Mouse (Mus musculus): Measurements from ENCODE around the gene Adamts16. TPM values are rescaled to one million over a fixed set of nuclear protein-coding genes. Genes with fewer than 3 reads are reported as not detected.

Adamts16 gene
- polyA plus RNA-seq, 1 experiment: 3.1 TPM

GRCm38 (mm10) chr13:70798396-70798795 is 43.2 kb downstream of the Adamts16 start:
- Histone ChIP-seq H3K27ac (ENCODE audit: insufficient read depth, low read length) (no peak overlapping the region), H3K4me1 (ENCODE audit: control insufficient read depth, insufficient read depth, low read length) (peaks cover 9% of the 10 kb centered on the region), H3K4me3 (ENCODE audit: insufficient read depth, low read length) (no peak overlapping the region)
- no peak for TF ChIP-seq POLR2A (IDR thresholded peaks at IDR 0.05; ENCODE audit: low read depth, low read length)
- no peak for TF ChIP-seq CTCF (IDR thresholded peaks at IDR 0.05; ENCODE audit: borderline replicate concordance, insufficient read depth, low read length)

- H3K4me3 ChIP-seq (ENCODE audit: insufficient read depth, low read length): no peak overlapping the region
- H3K4me1 ChIP-seq (ENCODE audit: control insufficient read depth, insufficient read depth, low read length): peaks cover 15% of the 10 kb centered on the region
- no peak for TF ChIP-seq POLR2A (IDR thresholded peaks at IDR 0.05; ENCODE audit: low read depth, low read length)
- TF ChIP-seq CTCF (IDR thresholded peaks at IDR 0.05; ENCODE audit: borderline replicate concordance, insufficient read depth, low read length): no peak
- H3K27ac ChIP-seq (ENCODE audit: insufficient read depth, low read length): peak overlapping the region; percentile 76
These were observed 47.5 kb downstream of the Adamts16 start for GRCm38 (mm10) chr13:70794074-70794572.

GRCm38 (mm10) chr13:70793660-70794059 is 48.0 kb downstream of the Adamts16 start:
- no peak overlapping the region for H3K4me3 ChIP-seq (ENCODE audit: insufficient read depth, low read length)
- H3K4me1 ChIP-seq (ENCODE audit: control insufficient read depth, insufficient read depth, low read length): peaks cover 15% of the 10 kb centered on the region
- peak overlapping the region; percentile 76 for H3K27ac ChIP-seq (ENCODE audit: insufficient read depth, low read length)
- TF ChIP-seq CTCF (IDR thresholded peaks at IDR 0.05; ENCODE audit: borderline replicate concordance, insufficient read depth, low read length): no peak
- TF ChIP-seq POLR2A (IDR thresholded peaks at IDR 0.05; ENCODE audit: low read depth, low read length): no peak

GRCm38 (mm10) chr13:70792950-70793349 is 48.7 kb downstream of the Adamts16 start:
- peak overlapping the region; percentile 76 for H3K27ac ChIP-seq (ENCODE audit: insufficient read depth, low read length)
- no peak overlapping the region for H3K4me3 ChIP-seq (ENCODE audit: insufficient read depth, low read length)
- TF ChIP-seq CTCF (IDR thresholded peaks at IDR 0.05; ENCODE audit: borderline replicate concordance, insufficient read depth, low read length) (no peak), POLR2A (IDR thresholded peaks at IDR 0.05; ENCODE audit: low read depth, low read length) (no peak)
- peaks cover 15% of the 10 kb centered on the region for H3K4me1 ChIP-seq (ENCODE audit: control insufficient read depth, insufficient read depth, low read length)

- peaks cover 17% of the 10 kb centered on the region for H3K4me1 ChIP-seq (ENCODE audit: control insufficient read depth, insufficient read depth, low read length)
- H3K4me3 ChIP-seq (ENCODE audit: insufficient read depth, low read length): no peak overlapping the region
- peak overlapping the region; percentile 30 for H3K27ac ChIP-seq (ENCODE audit: insufficient read depth, low read length)
- TF ChIP-seq CTCF (IDR thresholded peaks at IDR 0.05; ENCODE audit: borderline replicate concordance, insufficient read depth, low read length) (no peak), POLR2A (IDR thresholded peaks at IDR 0.05; ENCODE audit: low read depth, low read length) (no peak)
These were observed 51.8 kb downstream of the Adamts16 start for GRCm38 (mm10) chr13:70789806-70790205.

- H3K27ac ChIP-seq (ENCODE audit: insufficient read depth, low read length): peak overlapping the region; percentile 32
- TF ChIP-seq POLR2A (IDR thresholded peaks at IDR 0.05; ENCODE audit: low read depth, low read length) (no peak), CTCF (IDR thresholded peaks at IDR 0.05; ENCODE audit: borderline replicate concordance, insufficient read depth, low read length) (no peak)
These were observed 52.6 kb downstream of the Adamts16 start for GRCm38 (mm10) chr13:70789022-70789421.

GRCm38 (mm10) chr13:70785078-70785477 is 56.5 kb downstream of the Adamts16 start:
- Histone ChIP-seq H3K4me1 (ENCODE audit: control insufficient read depth, insufficient read depth, low read length) (peaks cover 6% of the 10 kb centered on the region), H3K27ac (ENCODE audit: insufficient read depth, low read length) (no peak overlapping the region), H3K4me3 (ENCODE audit: insufficient read depth, low read length) (no peak overlapping the region)
- no peak for TF ChIP-seq POLR2A (IDR thresholded peaks at IDR 0.05; ENCODE audit: low read depth, low read length)
- no peak for TF ChIP-seq CTCF (IDR thresholded peaks at IDR 0.05; ENCODE audit: borderline replicate concordance, insufficient read depth, low read length)

More at GRCm38 (mm10) chr13:70789022-70789421, 52.6 kb downstream of the Adamts16 start:
- Histone ChIP-seq H3K4me1 (ENCODE audit: control insufficient read depth, insufficient read depth, low read length) (peaks cover 9% of the 10 kb centered on the region), H3K4me3 (ENCODE audit: insufficient read depth, low read length) (no peak overlapping the region)

- Histone ChIP-seq H3K27ac (ENCODE audit: insufficient read depth, low read length) (no peak overlapping the region), H3K4me1 (ENCODE audit: control insufficient read depth, insufficient read depth, low read length) (peaks cover 9% of the 10 kb centered on the region), H3K4me3 (ENCODE audit: insufficient read depth, low read length) (no peak overlapping the region)
- TF ChIP-seq CTCF (IDR thresholded peaks at IDR 0.05; ENCODE audit: borderline replicate concordance, insufficient read depth, low read length): no peak
- TF ChIP-seq POLR2A (IDR thresholded peaks at IDR 0.05; ENCODE audit: low read depth, low read length): no peak
These were observed 57.5 kb downstream of the Adamts16 start for GRCm38 (mm10) chr13:70784126-70784525.

GRCm38 (mm10) chr13:70779781-70780180 is 61.8 kb downstream of the Adamts16 start:
- no peak for TF ChIP-seq POLR2A (IDR thresholded peaks at IDR 0.05; ENCODE audit: low read depth, low read length)
- TF ChIP-seq CTCF (IDR thresholded peaks at IDR 0.05; ENCODE audit: borderline replicate concordance, insufficient read depth, low read length): no peak
- H3K4me1 ChIP-seq (ENCODE audit: control insufficient read depth, insufficient read depth, low read length): peaks cover 7% of the 10 kb centered on the region
- no peak overlapping the region for H3K4me3 ChIP-seq (ENCODE audit: insufficient read depth, low read length)
- H3K27ac ChIP-seq (ENCODE audit: insufficient read depth, low read length): peak overlapping the region; percentile 47; the same call in 1 of the 2 replicates

GRCm38 (mm10) chr13:70778872-70779554 is 62.6 kb downstream of the Adamts16 start:
- Histone ChIP-seq H3K4me3 (ENCODE audit: insufficient read depth, low read length) (no peak overlapping the region), H3K27ac (ENCODE audit: insufficient read depth, low read length) (peak overlapping the region; percentile 91), H3K4me1 (ENCODE audit: control insufficient read depth, insufficient read depth, low read length) (peaks cover 7% of the 10 kb centered on the region)
- TF ChIP-seq POLR2A (IDR thresholded peaks at IDR 0.05; ENCODE audit: low read depth, low read length): no peak; the same call in 1 of the 2 replicates
- TF ChIP-seq CTCF (IDR thresholded peaks at IDR 0.05; ENCODE audit: borderline replicate concordance, insufficient read depth, low read length): no peak

Measured in embryonic fibroblast, embryonic 13.5 days (primary cell).